Mouse (Mus musculus) Patski (cell line): ENCODE measurements around the gene Rnf39. TPM values are rescaled to one million over a fixed set of nuclear protein-coding genes. Genes with fewer than 3 reads are reported as not detected.
"Not testable (repeated sequence)": the region's sequence is repeated elsewhere in the genome, so short reads cannot be mapped to it uniquely, and the experiment has no call there.

ENCODE experiments used
- ATAC-seq: fragments of 100-300 bp; one replicate; pipeline ENCODE4 v1.8.0; 2021
- CTCF ChIA-PET: fragments of 350-600 bp; sonication (Branson Sonifier 250); formaldehyde crosslinking; loops from one replicate; lab custom pipeline; 2022; ENCODE audit warnings: inconsistent platforms; lab: Charles Lee
- POLR2A ChIA-PET: fragments of 350-600 bp; sonication (Branson Sonifier 250); formaldehyde crosslinking; loops from one replicate; lab custom pipeline; 2022; ENCODE audit warnings: antibody characterized with exemption, inconsistent platforms; lab: Charles Lee
- DNase-seq: peaks from one replicate; pipeline ENCODE4 v3.0.0-alpha.2; 2011; ENCODE audit warnings: low read depth, low spot score
- H3K27me3 ChIP-seq: fragments of 371-371 bp; one replicate; pipeline ENCODE4 v1.5.1; 2021
- CTCF ChIP-seq: fragments of 100-300 bp; IDR thresholded peaks from one replicate; pipeline ENCODE4 v1.5.1; 2021
- in situ Hi-C: fragments of 300-500 bp; cut with MboI; formaldehyde crosslinking; loops from 3 replicates; pipeline ENCODE4 v1.11.1; 2018; ENCODE audit warnings: low pct_unique_long_range_greater_than_20kb, mixed read lengths
- polyA plus RNA-seq: library from polyadenylated mRNA; unstranded; gene quantifications from one replicate; pipeline ENCODE4 v1.2.3, GENCODE M21; 2021

Rnf39 gene
- polyA plus RNA-seq, 1 experiment from 2014 or later, result 0.45 TPM

- TF ChIP-seq CTCF, result no peak
- POLR2A ChIA-PET, result interaction anchor here (0.7 kb wide), 1 partner anchor 30 kb away, joined by 4 read pairs; no protein-coding TSS in a partner anchor
- no peak for DNase-seq
- no peak for ATAC-seq
- peaks cover 7% of the 10 kb centered on the region for H3K27me3 ChIP-seq
- in situ Hi-C loops, result no loop called here
- CTCF ChIA-PET, result no interaction called here
Measured at GRCm38 (mm10) chr17:36972791-36973190, 30.1 kb downstream of the Rnf39 start.

- POLR2A ChIA-PET, result interaction anchor here (0.7 kb wide), 1 partner anchor 29 kb away, joined by 4 read pairs; no protein-coding TSS in a partner anchor
Measured at GRCm38 (mm10) chr17:36973271-36973787, 30.6 kb downstream of the Rnf39 start.

GRCm38 (mm10) chr17:36981221-36981813, 38.6 kb downstream of the Rnf39 start, which contains the start of gene 2410137M14Rik:
TSS of gene 2410137M14Rik (minus strand) at chr17:36981237.
- POLR2A ChIA-PET, result interaction anchor here (0.7 kb wide), 1 partner anchor 155 kb away, joined by 5 read pairs; no protein-coding TSS in a partner anchor
- peaks cover 16% of the 10 kb centered on the region for H3K27me3 ChIP-seq
- ATAC-seq (no peak), DNase-seq (no peak)
- no peak for TF ChIP-seq CTCF
- in situ Hi-C loops, result no loop called here
- CTCF ChIA-PET, result interaction anchor here (1.2 to 1.4 kb wide), 2 partner anchors 15 to 88 kb away, joined by 4 read pairs; no protein-coding TSS in a partner anchor

More at GRCm38 (mm10) chr17:36973271-36973787, 30.6 kb downstream of the Rnf39 start:
- no peak for TF ChIP-seq CTCF
- DNase-seq (no peak), ATAC-seq (no peak)
- CTCF ChIA-PET, result no interaction called here
- peaks cover 10% of the 10 kb centered on the region for H3K27me3 ChIP-seq
- in situ Hi-C loops, result no loop called here

- ChIA-PET POLR2A (interaction anchor here (0.7 kb wide), 1 partner anchor 155 kb away, joined by 5 read pairs; no protein-coding TSS in a partner anchor), CTCF (interaction anchor here (0.8 to 1.3 kb wide), 4 partner anchors 10 to 89 kb away, joined by 3 to 5 read pairs (median 4); no protein-coding TSS in a partner anchor)
- no peak for DNase-seq
- in situ Hi-C loops, result no loop called here
- H3K27me3 ChIP-seq, result peaks cover 16% of the 10 kb centered on the region
- no peak for TF ChIP-seq CTCF
- ATAC-seq, result no peak
Measured at GRCm38 (mm10) chr17:36981845-36982244, 39.1 kb downstream of the Rnf39 start.

- in situ Hi-C loops, result no loop called here
- DNase-seq (no peak), ATAC-seq (no peak)
- ChIA-PET POLR2A (no interaction called here), CTCF (interaction anchor here (0.8 to 1.3 kb wide), 4 partner anchors 11 to 90 kb away, joined by 3 to 5 read pairs (median 4); no protein-coding TSS in a partner anchor)
- no peak for TF ChIP-seq CTCF
- peaks cover 16% of the 10 kb centered on the region for H3K27me3 ChIP-seq
Measured at GRCm38 (mm10) chr17:36982253-36983155, 39.8 kb downstream of the Rnf39 start.

- DNase-seq (no peak), ATAC-seq (no peak)
- ChIA-PET POLR2A (no interaction called here), CTCF (no interaction called here)
- in situ Hi-C loops, result no loop called here
- peaks cover 7% of the 10 kb centered on the region for H3K27me3 ChIP-seq
- no peak for TF ChIP-seq CTCF
Measured at GRCm38 (mm10) chr17:36988475-36988874, 45.8 kb downstream of the Rnf39 start.

GRCm38 (mm10) chr17:36989437-36989836, 46.7 kb downstream of the Rnf39 start, which contains the start of gene H2-M5:
TSS of gene H2-M5 (minus strand) at chr17:36989537.
- ATAC-seq (no peak), DNase-seq (no peak)
- in situ Hi-C loops, result no loop called here
- POLR2A ChIA-PET, result no interaction called here
- TF ChIP-seq CTCF, result no peak
- H3K27me3 ChIP-seq, result peaks cover 7% of the 10 kb centered on the region
- CTCF ChIA-PET, result no interaction called here

GRCm38 (mm10) chr17:36990630-36991029, 47.9 kb downstream of the Rnf39 start:
- DNase-seq, in situ Hi-C loops, CTCF ChIA-PET, POLR2A ChIA-PET, H3K27me3 ChIP-seq, ATAC-seq: not testable (repeated sequence)

GRCm38 (mm10) chr17:36992336-36993104, 49.8 kb downstream of the Rnf39 start:
- no peak for DNase-seq
- ChIA-PET POLR2A (no interaction called here), CTCF (interaction anchor here (0.8 kb wide), 1 partner anchor 79 kb away, joined by 3 read pairs; no protein-coding TSS in a partner anchor)
- TF ChIP-seq CTCF, result no peak
- in situ Hi-C loops, result no loop called here
- peaks cover 7% of the 10 kb centered on the region for H3K27me3 ChIP-seq
- ATAC-seq, result no peak
